In genomic region chr11:57692726-57693125, GRCm38 (mm10) we compare ENCODE assay signal across 24 mouse cellular contexts. TPM values are rescaled to one million over a fixed set of nuclear protein-coding genes. Genes with fewer than 3 reads are reported as not detected.
DNase-seq lines count a peak whose midpoint lies in the region; ATAC-seq lines count a peak whose summit lies in the region.
"Had no signal": no experiment of that assay in that cellular context is flagged by ENCODE, and none has a peak within 500 bp of the region (broad histone marks: within the 10 kb centered on the region; RNA-seq: fewer than 3 reads in every experiment).

No protein-coding gene starts in this region.

- no peaks in the 10 kb centered on the region for H3K36me3 ChIP-seq in hindbrain, embryonic 15.5 days
- no peaks in the 10 kb centered on the region for H3K36me3 ChIP-seq in hindbrain, embryonic 12.5 days
- H3K36me3 ChIP-seq in megakaryocyte, embryonic 14.5 days (replicated peaks; ENCODE audit: low read length): no peaks in the 10 kb centered on the region
- H3K36me3 ChIP-seq: heart, embryonic 10.5 days; heart, embryonic 15.5 days; kidney, embryonic 15.5 days; neural tube, embryonic 15.5 days; stomach, embryonic 15.5 days had no signal

- H3K9ac ChIP-seq in hindbrain, embryonic 15.5 days: no peak overlapping the region
- no peak overlapping the region for H3K9ac ChIP-seq in hindbrain, embryonic 12.5 days
- H3K9ac ChIP-seq: heart, embryonic 15.5 days; kidney, embryonic 15.5 days; liver, embryonic 12.5 days; liver, postnatal 0 days; neural tube, embryonic 15.5 days; stomach, embryonic 15.5 days had no signal

- H3K4me1 ChIP-seq in hindbrain, embryonic 15.5 days (replicated peaks): peaks cover 37% of the 10 kb centered on the region
- peaks cover 41% of the 10 kb centered on the region for H3K4me1 ChIP-seq in hindbrain, embryonic 12.5 days
- no peaks in the 10 kb centered on the region for H3K4me1 ChIP-seq in megakaryocyte, embryonic 14.5 days

- no peak overlapping the region for H3K4me3 ChIP-seq in hindbrain, embryonic 15.5 days
- no peak overlapping the region for H3K4me3 ChIP-seq in hindbrain, embryonic 12.5 days
- H3K4me3 ChIP-seq in megakaryocyte, embryonic 14.5 days (replicated peaks): peak overlapping the region; percentile 38
- H3K4me3 ChIP-seq: heart, embryonic 10.5 days; heart, embryonic 15.5 days; kidney, embryonic 15.5 days; liver, embryonic 12.5 days; neural tube, embryonic 15.5 days; stomach, embryonic 15.5 days had no signal

- ATAC-seq in hindbrain, embryonic 15.5 days (ENCODE audit: low FRiP score, low read depth): 0 out of 2 replicates have a peak, but pooled peaks have one; percentile 12
- ATAC-seq in hindbrain, embryonic 12.5 days (ENCODE audit: low FRiP score): no peak
- ATAC-seq in megakaryocyte, adult 5-6 weeks (ENCODE audit: poor library complexity, severe bottlenecking): no peak
- ATAC-seq: forebrain, embryonic 14.5 days; liver, postnatal 0 days had no signal

- DNase-seq in cerebellum, adult 9-11 months: peak; percentile 6
- DNase-seq in cerebellum, postnatal 4 days (ENCODE audit: low spot score in 2 of 2): no peak
- DNase-seq in frontal cortex, postnatal 36 days (ENCODE audit: low spot score in 2 of 2): no peak
- DNase-seq: adrenal gland, adult 8-10 months; cerebellum, adult 8-10 months; gastrocnemius, postnatal 25 days; heart, adult 11 months; kidney, adult 18-20 months; kidney, postnatal 25 days; liver, postnatal 0 days; lung, postnatal 4 days; retina, postnatal 1 day; right cerebral cortex, postnatal 14 days had no signal

- no peak overlapping the region for H3K4me2 ChIP-seq in hindbrain, embryonic 15.5 days
- H3K4me2 ChIP-seq in hindbrain, embryonic 12.5 days (replicated peaks): no peak overlapping the region
- H3K4me2 ChIP-seq: heart, embryonic 15.5 days; kidney, embryonic 15.5 days; liver, embryonic 12.5 days; neural tube, embryonic 15.5 days; stomach, embryonic 15.5 days had no signal

- H3K9me3 ChIP-seq in hindbrain, embryonic 15.5 days: no peaks in the 10 kb centered on the region
- H3K9me3 ChIP-seq in hindbrain, embryonic 12.5 days (replicated peaks): no peaks in the 10 kb centered on the region
- no peaks in the 10 kb centered on the region for H3K9me3 ChIP-seq in megakaryocyte, embryonic 14.5 days
- H3K9me3 ChIP-seq: heart, embryonic 10.5 days; heart, embryonic 15.5 days; kidney, embryonic 15.5 days; liver, embryonic 12.5 days; neural tube, embryonic 15.5 days; stomach, embryonic 15.5 days had no signal

- no peaks in the 10 kb centered on the region for H3K27me3 ChIP-seq in hindbrain, embryonic 15.5 days
- peaks cover 11% of the 10 kb centered on the region; the same call in 1 of the 2 replicates for H3K27me3 ChIP-seq in hindbrain, embryonic 12.5 days
- peaks cover 13% of the 10 kb centered on the region for H3K27me3 ChIP-seq in megakaryocyte, embryonic 14.5 days (replicated peaks)
- H3K27me3 ChIP-seq: heart, embryonic 15.5 days; kidney, embryonic 15.5 days; liver, embryonic 12.5 days; stomach, embryonic 15.5 days had no signal

- H3K27ac ChIP-seq in hindbrain, embryonic 15.5 days (replicated peaks): no peak overlapping the region
- H3K27ac ChIP-seq in hindbrain, embryonic 12.5 days: no peak overlapping the region
- H3K27ac ChIP-seq: heart, embryonic 10.5 days; heart, embryonic 15.5 days; kidney, embryonic 15.5 days; liver, embryonic 12.5 days; stomach, embryonic 15.5 days had no signal

- 69% methylated on average over 7 of the region's 7 CpGs for WGBS in hindbrain, embryonic 15.5 days
- 59% methylated on average over 7 of the region's 7 CpGs for WGBS in hindbrain, embryonic 12.5 days

RNA-seq across cellular contexts. Expression of gene Galnt10, which starts 47.5 kb away (rescaled TPM):
- polyA plus RNA-seq in hindbrain, embryonic 15.5 days (2015; fragmentation: Nextera tagmentation; extraction: Ambion mirVana): 14.6 and 15.4 TPM in 2 replicates
- polyA plus RNA-seq in hindbrain, embryonic 12.5 days (2016; fragmentation: Nextera tagmentation; extraction: Ambion mirVana): 31.1 and 31.4 TPM in 2 replicates
- 0.74 and 2.0 TPM in 2 replicates for polyA plus RNA-seq in megakaryocyte, embryonic 14.5 days (2012; ENCODE audit: insufficient read depth, low replicate concordance)
- 14.6 and 16.6 TPM in 2 replicates for total RNA-seq in megakaryocyte, adult 5-6 weeks (2015)
- 22.2 and 28.7 TPM in 2 replicates for total RNA-seq in megakaryocyte, adult 5-6 weeks (2017)
